Mouse (Mus musculus) lung, postnatal 14 days (tissue): Measurements from ENCODE around the gene Ralbp1.

Experiments
- DNase-seq: peaks from one replicate; pipeline ENCODE4 v3.0.0; 2021

The Ralbp1 gene

GRCm38 (mm10) chr17:65885697-65886529 is at the start of gene Ralbp1:
Gene Ralbp1 (minus strand): TSS chr17:65885798.
- peak; percentile 22 for DNase-seq

- no peak for DNase-seq
Observed at GRCm38 (mm10) chr17:65933741-65934140, 48.1 kb upstream of the Ralbp1 start.

- no peak for DNase-seq
Observed at GRCm38 (mm10) chr17:65931525-65931924, 45.9 kb upstream of the Ralbp1 start.

GRCm38 (mm10) chr17:65930960-65931359 is 45.4 kb upstream of the Ralbp1 start:
- DNase-seq, result peak; percentile 67

- no peak for DNase-seq
Observed at GRCm38 (mm10) chr17:65930158-65930826, 44.7 kb upstream of the Ralbp1 start.

- peak; percentile 60 for DNase-seq
Observed at GRCm38 (mm10) chr17:65929319-65929978, 43.9 kb upstream of the Ralbp1 start.

- no peak for DNase-seq
Observed at GRCm38 (mm10) chr17:65927077-65927476, 41.5 kb upstream of the Ralbp1 start.

GRCm38 (mm10) chr17:65924218-65924617 is 38.6 kb upstream of the Ralbp1 start:
- DNase-seq, result no peak

- DNase-seq, result no peak
Observed at GRCm38 (mm10) chr17:65921975-65922374, 36.4 kb upstream of the Ralbp1 start.

- DNase-seq, result no peak
Observed at GRCm38 (mm10) chr17:65919235-65919634, 33.6 kb upstream of the Ralbp1 start.

GRCm38 (mm10) chr17:65916135-65916668 is 30.6 kb upstream of the Ralbp1 start:
- peak; percentile 91 for DNase-seq

- DNase-seq, result no peak
Observed at GRCm38 (mm10) chr17:65914083-65914482, 28.5 kb upstream of the Ralbp1 start.

GRCm38 (mm10) chr17:65912202-65912601 is 26.6 kb upstream of the Ralbp1 start:
- DNase-seq, result no peak

- no peak for DNase-seq
Observed at GRCm38 (mm10) chr17:65911285-65912069, 25.9 kb upstream of the Ralbp1 start.

- no peak for DNase-seq
Observed at GRCm38 (mm10) chr17:65908270-65908669, 22.7 kb upstream of the Ralbp1 start.

GRCm38 (mm10) chr17:65906895-65907401 is 21.4 kb upstream of the Ralbp1 start:
- DNase-seq, result peak; percentile 31

- DNase-seq, result no peak
Observed at GRCm38 (mm10) chr17:65906313-65906894, 20.8 kb upstream of the Ralbp1 start.

GRCm38 (mm10) chr17:65905241-65905640 is 19.6 kb upstream of the Ralbp1 start:
- no peak for DNase-seq

- no peak for DNase-seq
Observed at GRCm38 (mm10) chr17:65903826-65904225, 18.2 kb upstream of the Ralbp1 start.

GRCm38 (mm10) chr17:65903011-65903410 is 17.4 kb upstream of the Ralbp1 start:
- no peak for DNase-seq

- no peak for DNase-seq
Observed at GRCm38 (mm10) chr17:65902281-65902680, 16.7 kb upstream of the Ralbp1 start.

- no peak for DNase-seq
Observed at GRCm38 (mm10) chr17:65896016-65896415, 10.4 kb upstream of the Ralbp1 start.
